In the genomic region with DNA sequence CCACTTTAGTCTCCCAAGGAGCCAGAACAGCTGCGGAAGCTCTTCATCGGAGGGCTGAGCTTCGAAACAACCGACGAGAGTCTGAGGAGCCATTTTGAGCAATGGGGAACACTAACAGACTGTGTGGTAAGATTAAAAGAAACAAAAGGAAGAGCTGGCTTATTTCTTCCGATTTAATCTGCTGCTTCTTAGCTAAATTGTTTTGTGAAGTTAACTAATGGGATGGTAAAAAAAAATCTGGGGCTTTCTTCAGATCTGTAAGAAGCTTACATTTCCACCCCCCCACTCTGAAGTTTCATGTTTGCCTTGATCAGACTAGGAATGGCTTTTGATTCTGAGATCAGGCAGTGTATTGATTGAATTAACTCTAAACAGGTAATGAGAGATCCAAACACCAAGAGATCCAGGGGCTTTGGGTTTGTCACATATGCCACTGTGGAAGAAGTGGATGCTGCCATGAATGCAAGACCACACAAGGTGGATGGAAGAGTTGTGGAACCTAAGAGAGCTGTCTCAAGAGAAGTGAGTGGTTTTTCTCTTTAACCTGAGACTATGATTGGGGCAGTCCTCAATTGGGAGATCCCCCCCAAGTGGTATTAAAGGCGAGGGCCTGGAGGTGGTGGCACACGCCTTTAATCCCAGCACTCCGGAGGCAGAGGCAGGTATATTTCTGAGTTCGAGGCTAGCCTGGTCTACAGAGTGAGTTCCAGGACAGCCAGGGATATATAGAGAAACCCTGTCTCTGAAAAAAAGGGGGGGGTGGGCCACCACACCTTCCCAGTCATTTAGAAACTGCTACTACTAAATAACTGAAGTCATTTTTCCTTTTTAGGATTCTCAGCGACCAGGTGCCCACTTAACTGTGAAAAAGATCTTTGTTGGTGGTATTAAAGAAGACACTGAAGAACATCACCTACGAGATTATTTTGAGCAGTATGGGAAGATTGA, we compare ENCODE assay signal across 9 mouse cellular contexts. TPM values are rescaled to one million over a fixed set of nuclear protein-coding genes. Genes with fewer than 3 reads are reported as not detected.
DNase-seq lines count a peak whose midpoint lies in the region; ATAC-seq and TF ChIP-seq lines count a peak whose summit lies in the region.
"Not testable (repeated sequence)": the region's sequence is repeated elsewhere in the genome, so short reads cannot be mapped to it uniquely, and the experiment has no call there.
"Had no signal": no experiment of that assay in that cellular context is flagged by ENCODE, and none has a peak within 500 bp of the region (broad histone marks: within the 10 kb centered on the region; RNA-seq: fewer than 3 reads in every experiment).

No protein-coding gene starts in this region.

- peak overlapping the region; percentile 80 for H3K9ac ChIP-seq in forebrain, embryonic 13.5 days
- H3K9ac ChIP-seq in heart, postnatal 0 days (replicated peaks; ENCODE audit: low read depth, low read length) = peak overlapping the region; percentile 84
- peak overlapping the region; percentile 91 for H3K9ac ChIP-seq in kidney, embryonic 14.5 days (ENCODE audit: low read depth, low read length)
- H3K9ac ChIP-seq in liver, embryonic 13.5 days = peak overlapping the region; percentile 89
- H3K9ac ChIP-seq in midbrain, embryonic 13.5 days (replicated peaks) = peak overlapping the region; percentile 80
- H3K9ac ChIP-seq in stomach, embryonic 14.5 days (replicated peaks; ENCODE audit: low read depth, low read length) = peak overlapping the region; percentile 71

- peak overlapping the region; percentile 96 for H3K4me2 ChIP-seq in forebrain, embryonic 13.5 days
- peak overlapping the region; percentile 62 for H3K4me2 ChIP-seq in heart, postnatal 0 days (ENCODE audit: low read depth, low read length)
- H3K4me2 ChIP-seq in kidney, embryonic 14.5 days (replicated peaks; ENCODE audit: low read depth, low read length) = peak overlapping the region; percentile 88
- H3K4me2 ChIP-seq in liver, embryonic 13.5 days = peak overlapping the region; percentile 91
- peak overlapping the region; percentile 94 for H3K4me2 ChIP-seq in midbrain, embryonic 13.5 days (replicated peaks)
- H3K4me2 ChIP-seq in stomach, embryonic 14.5 days (replicated peaks; ENCODE audit: low read depth, low read length) = peak overlapping the region; percentile 83

- not testable (repeated sequence) for TF ChIP-seq EP300 in heart, postnatal 0 days (IDR thresholded peaks at IDR 0.05; ENCODE audit: low read depth)

- H3K36me3 ChIP-seq in C2C12 (ENCODE audit: control insufficient read depth, insufficient read depth) = peaks cover 65% of the 10 kb centered on the region
- peaks cover 49% of the 10 kb centered on the region for H3K36me3 ChIP-seq in forebrain, embryonic 13.5 days (ENCODE audit: poor library complexity, severe bottlenecking)
- H3K36me3 ChIP-seq in heart, postnatal 0 days (replicated peaks; ENCODE audit: control insufficient read depth, insufficient read depth, low read length) = peaks cover 44% of the 10 kb centered on the region
- peaks cover 45% of the 10 kb centered on the region for H3K36me3 ChIP-seq in kidney, embryonic 14.5 days (ENCODE audit: control insufficient read depth, insufficient read depth, low read length)
- H3K36me3 ChIP-seq in liver, embryonic 13.5 days = peaks cover 49% of the 10 kb centered on the region
- peaks cover 43% of the 10 kb centered on the region for H3K36me3 ChIP-seq in midbrain, embryonic 13.5 days
- H3K36me3 ChIP-seq in stomach, embryonic 14.5 days (ENCODE audit: control insufficient read depth, insufficient read depth, low read length) = peaks cover 41% of the 10 kb centered on the region

- ATAC-seq in forebrain, embryonic 13.5 days; heart, postnatal 0 days (ENCODE audit: insufficient read depth, low read depth); kidney, embryonic 14.5 days (ENCODE audit: low FRiP score, low TSS enrichment); liver, embryonic 13.5 days (ENCODE audit: low read depth); midbrain, embryonic 13.5 days; stomach, embryonic 14.5 days (ENCODE audit: insufficient number of reproducible peaks, insufficient read depth, low FRiP score, low read depth): not testable (repeated sequence)

- peak overlapping the region; percentile 74 for H3ac ChIP-seq in C2C12 (ENCODE audit: control insufficient read depth, insufficient read length, low read depth)

- H3K27ac ChIP-seq in cerebellum, adult 2 months (ENCODE audit: insufficient read depth, low read length) = not testable (repeated sequence)
- H3K27ac ChIP-seq in forebrain, embryonic 13.5 days = peak overlapping the region; percentile 86
- H3K27ac ChIP-seq in heart, postnatal 0 days (ENCODE audit: low read depth) = peak overlapping the region; percentile 95
- peak overlapping the region; percentile 95 for H3K27ac ChIP-seq in kidney, embryonic 14.5 days (ENCODE audit: low read depth, low read length)
- peak overlapping the region; percentile 92 for H3K27ac ChIP-seq in liver, embryonic 13.5 days
- peak overlapping the region; percentile 95 for H3K27ac ChIP-seq in midbrain, embryonic 13.5 days
- peak overlapping the region; percentile 90 for H3K27ac ChIP-seq in stomach, embryonic 14.5 days (ENCODE audit: low read length)

- TF ChIP-seq CTCF in C2C12 (IDR thresholded peaks at IDR 0.05; ENCODE audit: control insufficient read depth, insufficient read depth, insufficient read length); cerebellum, adult 2 months (IDR thresholded peaks at IDR 0.05; ENCODE audit: borderline replicate concordance, insufficient read depth, low read depth, low read length); heart, postnatal 0 days (IDR thresholded peaks at IDR 0.05; ENCODE audit: low read depth): not testable (repeated sequence)

- not testable (repeated sequence) for DNase-seq in cerebellum, adult 2 months; heart, postnatal 0 days (ENCODE audit: low spot score); liver, embryonic 13.5 days

- TF ChIP-seq POLR2A in cerebellum, adult 2 months (IDR thresholded peaks at IDR 0.05; ENCODE audit: borderline replicate concordance, insufficient read depth, low read length) = not testable (repeated sequence)

- 3% methylated on average over 12 of the region's 12 CpGs for WGBS in cerebellum, adult 2 months
- 12% methylated on average over 12 of the region's 12 CpGs for WGBS in forebrain, embryonic 13.5 days
- WGBS in heart, postnatal 0 days = 7% methylated on average over 12 of the region's 12 CpGs
- WGBS in kidney, embryonic 14.5 days = 4% methylated on average over 12 of the region's 12 CpGs
- 3% methylated on average over 12 of the region's 12 CpGs for WGBS in liver, embryonic 13.5 days (ENCODE audit: insufficient replicate concordance)
- WGBS in midbrain, embryonic 13.5 days = 11% methylated on average over 12 of the region's 12 CpGs
- 7% methylated on average over 12 of the region's 12 CpGs for WGBS in stomach, embryonic 14.5 days

- not testable (repeated sequence) for H3K27me3 ChIP-seq in C2C12 (ENCODE audit: control insufficient read depth, insufficient read depth, insufficient read length); cerebellum, adult 2 months (ENCODE audit: control insufficient read depth, insufficient read depth, low read length); forebrain, embryonic 13.5 days; heart, postnatal 0 days (ENCODE audit: control insufficient read depth, insufficient read depth, low read length); kidney, embryonic 14.5 days (ENCODE audit: control insufficient read depth, insufficient read depth, low read length); liver, embryonic 13.5 days; midbrain, embryonic 13.5 days; stomach, embryonic 14.5 days (ENCODE audit: control insufficient read depth, insufficient read depth, low read length)

- not testable (repeated sequence) for H3K4me1 ChIP-seq in cerebellum, adult 2 months (ENCODE audit: control insufficient read depth, insufficient read depth, low read length)
- H3K4me1 ChIP-seq in forebrain, embryonic 13.5 days = peaks cover 53% of the 10 kb centered on the region
- peaks cover 23% of the 10 kb centered on the region for H3K4me1 ChIP-seq in heart, postnatal 0 days (ENCODE audit: control insufficient read depth, insufficient read depth)
- H3K4me1 ChIP-seq in kidney, embryonic 14.5 days (ENCODE audit: control insufficient read depth, insufficient read depth, low read length) = peaks cover 21% of the 10 kb centered on the region
- H3K4me1 ChIP-seq in liver, embryonic 13.5 days (replicated peaks) = peaks cover 55% of the 10 kb centered on the region
- H3K4me1 ChIP-seq in midbrain, embryonic 13.5 days (replicated peaks) = peaks cover 52% of the 10 kb centered on the region
- peaks cover 15% of the 10 kb centered on the region for H3K4me1 ChIP-seq in stomach, embryonic 14.5 days (ENCODE audit: control insufficient read depth, insufficient read depth, low read length)

- H3K79me3 ChIP-seq in C2C12 (ENCODE audit: low read depth) = peaks cover 77% of the 10 kb centered on the region

- H3K79me2 ChIP-seq in C2C12 (ENCODE audit: control insufficient read depth, insufficient read depth) = peaks cover 82% of the 10 kb centered on the region

- not testable (repeated sequence) for H3K9me3 ChIP-seq in forebrain, embryonic 13.5 days (replicated peaks); heart, postnatal 0 days (replicated peaks; ENCODE audit: control insufficient read depth, low read length); kidney, embryonic 14.5 days (ENCODE audit: control insufficient read depth, low read length); liver, embryonic 13.5 days (replicated peaks); midbrain, embryonic 13.5 days; stomach, embryonic 14.5 days (ENCODE audit: control insufficient read depth, low read depth, low read length)

- peak overlapping the region; percentile 74 for H3K4me3 ChIP-seq in C2C12 (ENCODE audit: insufficient read depth, poor library complexity, severe bottlenecking)
- H3K4me3 ChIP-seq in cerebellum, adult 2 months (replicated peaks; ENCODE audit: insufficient read depth, low read depth, low read length) = peak overlapping the region; percentile 90
- peak overlapping the region; percentile 64 for H3K4me3 ChIP-seq in forebrain, embryonic 13.5 days
- H3K4me3 ChIP-seq in heart, postnatal 0 days (ENCODE audit: low read depth, low read length) = peak overlapping the region; percentile 65
- peak overlapping the region; percentile 83 for H3K4me3 ChIP-seq in kidney, embryonic 14.5 days (ENCODE audit: low read length)
- H3K4me3 ChIP-seq in liver, embryonic 13.5 days (replicated peaks) = peak overlapping the region; percentile 80
- H3K4me3 ChIP-seq in midbrain, embryonic 13.5 days (replicated peaks) = peak overlapping the region; percentile 77
- H3K4me3 ChIP-seq in stomach, embryonic 14.5 days (ENCODE audit: low read depth, low read length) = peak overlapping the region; percentile 55

RNA-seq across cellular contexts. Expression of a gene that starts 1.1 kb away (rescaled TPM):
- 625 TPM for polyA plus RNA-seq in C2C12 (2012; fragmentation: generic; extraction: Trizol)
- 318 and 320 TPM in 2 replicates for polyA plus RNA-seq in cerebellum, adult 2 months (2012; rRNA removed)
- 1,312 and 1,385 TPM in 2 replicates for polyA plus RNA-seq in forebrain, embryonic 13.5 days (2015; fragmentation: Nextera tagmentation; extraction: Ambion mirVana)
- total RNA-seq in heart, postnatal 0 days (2014; rRNA removed; ENCODE audit: low replicate concordance) = 37.0 and 88.5 TPM in 2 replicates
- 260 and 284 TPM in 2 replicates for polyA plus RNA-seq in heart, postnatal 0 days (2015; fragmentation: Nextera tagmentation; extraction: Ambion mirVana)
- 1,180 and 1,314 TPM in 2 replicates for polyA plus RNA-seq in kidney, embryonic 14.5 days (2014; fragmentation: Nextera tagmentation; extraction: Ambion mirVana)
- 436 and 495 TPM in 2 replicates for polyA plus RNA-seq in liver, embryonic 13.5 days (2015; fragmentation: Nextera tagmentation; extraction: Ambion mirVana)
- polyA plus RNA-seq in midbrain, embryonic 13.5 days (2015; fragmentation: Nextera tagmentation; extraction: Ambion mirVana) = 1,022 and 1,113 TPM in 2 replicates
- 852 and 906 TPM in 2 replicates for polyA plus RNA-seq in stomach, embryonic 14.5 days (2014; fragmentation: Nextera tagmentation; extraction: Ambion mirVana)

RNA-seq across cellular contexts. Expression of a gene that starts 1.7 kb away (rescaled TPM):
- polyA plus RNA-seq in C2C12 (2012; fragmentation: generic; extraction: Trizol) = 52.3 TPM
- polyA plus RNA-seq in cerebellum, adult 2 months (2012; rRNA removed) = 49.4 and 52.7 TPM in 2 replicates
- 161 and 174 TPM in 2 replicates for polyA plus RNA-seq in forebrain, embryonic 13.5 days (2015; fragmentation: Nextera tagmentation; extraction: Ambion mirVana)
- 54.1 and 81.6 TPM in 2 replicates for total RNA-seq in heart, postnatal 0 days (2014; rRNA removed; ENCODE audit: low replicate concordance)
- polyA plus RNA-seq in heart, postnatal 0 days (2015; fragmentation: Nextera tagmentation; extraction: Ambion mirVana) = 41.5 and 42.1 TPM in 2 replicates
- polyA plus RNA-seq in kidney, embryonic 14.5 days (2014; fragmentation: Nextera tagmentation; extraction: Ambion mirVana) = 146 and 161 TPM in 2 replicates
- polyA plus RNA-seq in liver, embryonic 13.5 days (2015; fragmentation: Nextera tagmentation; extraction: Ambion mirVana) = 61.1 and 76.6 TPM in 2 replicates
- polyA plus RNA-seq in midbrain, embryonic 13.5 days (2015; fragmentation: Nextera tagmentation; extraction: Ambion mirVana) = 146 and 164 TPM in 2 replicates
- polyA plus RNA-seq in stomach, embryonic 14.5 days (2014; fragmentation: Nextera tagmentation; extraction: Ambion mirVana) = 141 and 154 TPM in 2 replicates

RNA-seq across cellular contexts. Expression of a gene that starts 16.9 kb away (rescaled TPM):
- 0.25 TPM for polyA plus RNA-seq in C2C12 (2012; fragmentation: generic; extraction: Trizol)
- 0.28 and 0.57 TPM in 2 replicates for polyA plus RNA-seq in cerebellum, adult 2 months (2012; rRNA removed)
- 0.57 and 1.6 TPM in 2 replicates for polyA plus RNA-seq in forebrain, embryonic 13.5 days (2015; fragmentation: Nextera tagmentation; extraction: Ambion mirVana)
- 1.9 and 2.5 TPM in 2 replicates for total RNA-seq in heart, postnatal 0 days (2014; rRNA removed; ENCODE audit: low replicate concordance)
- polyA plus RNA-seq in heart, postnatal 0 days (2015; fragmentation: Nextera tagmentation; extraction: Ambion mirVana) = 0.93 and 1.2 TPM in 2 replicates
- polyA plus RNA-seq in kidney, embryonic 14.5 days (2014; fragmentation: Nextera tagmentation; extraction: Ambion mirVana) = 3.1 and 3.9 TPM in 2 replicates
- 171 and 185 TPM in 2 replicates for polyA plus RNA-seq in liver, embryonic 13.5 days (2015; fragmentation: Nextera tagmentation; extraction: Ambion mirVana)
- 0.75 and 0.82 TPM in 2 replicates for polyA plus RNA-seq in midbrain, embryonic 13.5 days (2015; fragmentation: Nextera tagmentation; extraction: Ambion mirVana)
- polyA plus RNA-seq in stomach, embryonic 14.5 days (2014; fragmentation: Nextera tagmentation; extraction: Ambion mirVana) = 1.9 and 2.0 TPM in 2 replicates
- total RNA-seq: left cerebral cortex, postnatal 14 days had no signal

RNA-seq across cellular contexts. Expression of a gene that starts 31.2 kb away (rescaled TPM):
- polyA plus RNA-seq in C2C12 (2012; fragmentation: generic; extraction: Trizol) = 191 TPM
- 110 and 117 TPM in 2 replicates for polyA plus RNA-seq in cerebellum, adult 2 months (2012; rRNA removed)
- 219 and 232 TPM in 2 replicates for polyA plus RNA-seq in forebrain, embryonic 13.5 days (2015; fragmentation: Nextera tagmentation; extraction: Ambion mirVana)
- total RNA-seq in heart, postnatal 0 days (2014; rRNA removed; ENCODE audit: low replicate concordance) = 109 and 117 TPM in 2 replicates
- 124 TPM in 2 replicates for polyA plus RNA-seq in heart, postnatal 0 days (2015; fragmentation: Nextera tagmentation; extraction: Ambion mirVana)
- polyA plus RNA-seq in kidney, embryonic 14.5 days (2014; fragmentation: Nextera tagmentation; extraction: Ambion mirVana) = 290 and 322 TPM in 2 replicates
- 213 and 240 TPM in 2 replicates for polyA plus RNA-seq in liver, embryonic 13.5 days (2015; fragmentation: Nextera tagmentation; extraction: Ambion mirVana)
- polyA plus RNA-seq in midbrain, embryonic 13.5 days (2015; fragmentation: Nextera tagmentation; extraction: Ambion mirVana) = 218 and 221 TPM in 2 replicates
- polyA plus RNA-seq in stomach, embryonic 14.5 days (2014; fragmentation: Nextera tagmentation; extraction: Ambion mirVana) = 281 and 289 TPM in 2 replicates

Comparison
In these comparisons a context has a peak if more than half of its experiments do, and no peak if none do; other contexts are left out.
1. RNA of a gene that starts 16.9 kb away (polyA plus RNA-seq): 171 to 185 TPM in liver, embryonic 13.5 days; 3.1 to 3.9 TPM in kidney, embryonic 14.5 days, 1.9 to 2.0 TPM in stomach, embryonic 14.5 days, 0.93 to 1.2 TPM in heart, postnatal 0 days, 0.75 to 0.82 TPM in midbrain, embryonic 13.5 days, 0.57 to 1.6 TPM in forebrain, embryonic 13.5 days, 0.28 to 0.57 TPM in cerebellum, adult 2 months and 0.25 TPM in C2C12 (single experiment); every median in the first group is over 10 times any median in the second.
2. Peak in every context shown above with its lines, with median percentiles within 50 percentile points of each other: H3K4me3 ChIP-seq, H3K4me2 ChIP-seq and H3K9ac ChIP-seq.